Mouse (Mus musculus) hindbrain, embryonic 14.5 days (tissue): ENCODE data around the gene Il22ra2. TPM values are rescaled to one million over a fixed set of nuclear protein-coding genes. Genes with fewer than 3 reads are reported as not detected.
"Not testable (repeated sequence)": the region's sequence is repeated elsewhere in the genome, so short reads cannot be mapped to it uniquely, and the experiment has no call there.

Experiments used
- ATAC-seq: fragments of 200-750 bp; cut with Nextera tagmentation; 2 replicates; pipeline ENCODE4 v1.8.0; 2017; ENCODE audit warnings: moderate number of reproducible peaks, mild to moderate bottlenecking, moderate TSS enrichment, moderate library complexity; ENCODE audit not compliant: low FRiP score
- DNase-seq: peaks from one replicate; pipeline ENCODE4 v3.0.0-alpha.2; 2015; ENCODE audit warnings: low spot score
- H3K27ac ChIP-seq: fragments of 300-500 bp; sonication (generic); 2 replicates; pipeline ENCODE4 v1.5.1; 2014; ENCODE audit warnings: mild to moderate bottlenecking, moderate library complexity
- H3K27me3 ChIP-seq: fragments of 300-500 bp; sonication (generic); 2 replicates; pipeline ENCODE4 v1.6.1; 2014; ENCODE audit warnings: mild to moderate bottlenecking, low read length, mixed read lengths; ENCODE audit not compliant: control insufficient read depth, insufficient read depth
- H3K36me3 ChIP-seq: fragments of 300-500 bp; sonication (generic); replicated peaks from 2 replicates; pipeline ENCODE4 v1.6.1; 2014; ENCODE audit not compliant: control insufficient read depth, insufficient read depth
- H3K4me1 ChIP-seq: fragments of 300-500 bp; sonication (generic); replicated peaks from 2 replicates; pipeline ENCODE4 v1.6.1; 2014; ENCODE audit warnings: antibody characterized with exemption, low read length, mixed read lengths; ENCODE audit not compliant: control insufficient read depth, insufficient read depth
- H3K4me2 ChIP-seq: fragments of 300-500 bp; sonication (generic); replicated peaks from 2 replicates; pipeline ENCODE4 v1.6.1; 2014; ENCODE audit warnings: mild to moderate bottlenecking, moderate library complexity
- H3K4me3 ChIP-seq: fragments of 300-500 bp; sonication (generic); replicated peaks from 2 replicates; pipeline ENCODE4 v1.5.1; 2014; ENCODE audit warnings: mild to moderate bottlenecking, low read length
- H3K9ac ChIP-seq: fragments of 300-500 bp; sonication (generic); 2 replicates; pipeline ENCODE4 v1.6.1; 2014
- H3K9me3 ChIP-seq: fragments of 300-500 bp; sonication (generic); 2 replicates; pipeline ENCODE4 v1.6.1; 2016; ENCODE audit warnings: low read length; ENCODE audit not compliant: control insufficient read depth
- WGBS: fragments of 180-500 bp; shearing (Covaris S2); extraction: QIAGEN DNeasy Blood & Tissue Kit; methylation state at CpG from one replicate; pipeline ENCODE4 v1.1.7; 2014; 5-methylcytosine and 5-hydroxymethylcytosine counted together
- polyA plus RNA-seq: library from polyadenylated mRNA; unstranded; fragments of >200 nt; fragmentation: Nextera tagmentation; extraction: Ambion mirVana; gene quantifications from 2 replicates; pipeline ENCODE4 v1.2.1, GENCODE M21; 2014

Il22ra2 gene
- polyA plus RNA-seq, 1 experiment from 2014 or later, result not detected

DNA sequence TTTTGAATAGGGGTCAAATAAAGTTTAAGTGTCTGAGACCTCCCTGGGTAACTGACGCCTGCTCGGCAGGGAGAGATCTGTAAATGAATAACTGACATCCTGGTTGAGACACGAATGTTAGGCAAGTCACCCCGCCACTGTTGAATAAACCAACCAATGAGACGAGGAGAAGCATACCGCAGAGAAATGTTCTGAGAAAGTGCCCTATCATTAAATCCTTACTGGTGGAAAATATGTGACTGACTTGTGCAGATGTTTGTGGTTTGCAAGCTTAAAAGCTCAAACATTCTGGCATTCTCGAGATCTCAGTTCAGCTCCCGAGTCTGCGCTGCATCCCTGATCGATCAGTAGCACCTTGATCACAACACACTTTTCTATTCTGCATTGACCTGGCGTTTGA lies 23.7 kb upstream of the Il22ra2 start:
- no peak overlapping the region for H3K4me3 ChIP-seq
- no peak overlapping the region for H3K27ac ChIP-seq
- ATAC-seq (no peak), DNase-seq (no peak)
- H3K27me3 ChIP-seq, result no peaks in the 10 kb centered on the region
- WGBS, result 83% methylated on average over 11 of the region's 11 CpGs
- peaks cover 5% of the 10 kb centered on the region; the same call in 1 of the 2 replicates for H3K36me3 ChIP-seq
- no peak overlapping the region for H3K4me2 ChIP-seq
- no peak overlapping the region for H3K9ac ChIP-seq
- H3K4me1 ChIP-seq, result no peaks in the 10 kb centered on the region; the same call in 1 of the 2 replicates
- H3K9me3 ChIP-seq, result no peaks in the 10 kb centered on the region

DNA sequence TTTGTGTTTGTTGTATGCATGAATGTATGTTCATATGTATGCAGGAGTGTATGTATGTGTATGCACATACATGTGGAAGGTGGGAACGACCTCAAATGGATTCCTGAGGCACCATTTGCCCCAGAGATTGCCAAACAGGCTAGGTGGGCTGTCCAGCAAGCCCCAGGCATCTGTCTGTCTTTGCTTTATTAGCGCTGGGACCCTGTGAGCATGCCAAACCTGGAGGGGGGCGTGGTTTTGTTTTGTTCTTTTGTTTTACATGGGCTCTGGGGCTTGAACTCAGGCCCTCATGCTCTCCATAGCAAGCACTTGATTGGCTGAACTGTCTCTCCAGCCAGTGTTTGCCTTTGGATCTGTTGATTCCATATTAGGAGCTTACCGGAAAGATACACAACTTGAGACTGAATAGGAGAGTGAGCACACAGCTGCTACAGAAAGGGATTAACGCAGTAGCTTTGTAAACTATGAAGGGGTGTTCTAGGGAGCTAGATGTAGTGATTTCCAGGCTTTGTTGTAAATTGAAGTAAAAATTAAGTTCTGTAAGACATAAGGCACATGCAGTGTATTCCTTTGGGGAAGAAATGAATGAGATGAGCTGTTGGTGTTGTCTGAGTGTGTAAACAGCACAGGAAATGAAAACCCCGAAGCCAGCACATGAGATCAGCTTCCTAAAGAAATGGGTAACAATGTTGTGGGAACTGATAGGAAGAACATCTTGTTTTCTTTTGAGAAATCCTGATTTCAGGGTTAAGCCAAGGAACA lies 22.3 kb upstream of the Il22ra2 start:
- Histone ChIP-seq H3K36me3 (peaks cover 10% of the 10 kb centered on the region), H3K9me3 (no peaks in the 10 kb centered on the region), H3K9ac (no peak overlapping the region), H3K4me3 (no peak overlapping the region), H3K27ac (no peak overlapping the region), H3K4me1 (no peaks in the 10 kb centered on the region), H3K4me2 (no peak overlapping the region), H3K27me3 (no peaks in the 10 kb centered on the region)
- ATAC-seq (no peak), DNase-seq (no peak)
- 69% methylated on average over 6 of the region's 6 CpGs for WGBS

DNA sequence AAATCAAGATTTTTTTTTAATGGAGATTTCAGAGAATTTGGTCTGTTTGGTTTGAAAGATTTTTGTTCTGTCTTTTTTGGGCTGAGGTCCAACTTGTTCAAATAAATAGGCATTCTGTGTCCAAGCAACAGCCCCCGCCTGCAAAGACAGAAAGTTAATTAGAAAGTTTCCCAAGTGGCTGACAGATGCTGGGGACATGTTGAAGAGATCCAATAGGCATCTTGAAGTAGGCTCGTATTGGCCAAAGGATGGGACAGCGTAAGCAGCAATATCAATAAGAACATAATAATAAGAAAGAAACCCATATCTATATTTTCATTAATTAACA lies 21.7 kb upstream of the Il22ra2 start:
- Histone ChIP-seq H3K4me1 (no peaks in the 10 kb centered on the region), H3K4me2 (no peak overlapping the region), H3K4me3 (no peak overlapping the region), H3K9ac (no peak overlapping the region), H3K9me3 (no peaks in the 10 kb centered on the region), H3K36me3 (peaks cover 13% of the 10 kb centered on the region), H3K27me3 (no peaks in the 10 kb centered on the region), H3K27ac (no peak overlapping the region)
- 71% methylated on average over 3 of the region's 3 CpGs for WGBS
- DNase-seq (no peak), ATAC-seq (no peak)

DNA sequence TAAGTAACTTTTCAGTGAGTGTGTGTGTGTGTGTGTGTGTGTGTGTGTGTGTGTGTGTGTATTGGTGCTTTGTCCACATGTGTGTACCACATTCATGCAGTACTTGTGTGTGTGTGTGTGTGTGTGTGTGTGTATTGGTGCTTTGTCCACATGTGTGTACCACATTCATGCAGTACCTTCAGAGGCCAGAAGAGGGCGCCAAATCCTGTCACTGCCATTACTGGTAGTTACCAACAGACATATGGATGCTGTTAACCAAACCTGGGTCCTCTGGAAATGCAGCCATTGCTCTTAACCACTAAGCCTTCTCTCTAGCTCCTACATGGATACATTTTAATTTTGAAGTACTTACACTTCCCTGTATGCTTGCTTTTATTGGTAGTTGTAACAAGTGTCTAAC lies 20.3 kb upstream of the Il22ra2 start:
- WGBS, result 15% methylated on average over 1 of the region's 1 CpGs
- not testable (repeated sequence) for H3K27me3 ChIP-seq, H3K9me3 ChIP-seq, H3K27ac ChIP-seq, DNase-seq, H3K4me1 ChIP-seq, H3K4me3 ChIP-seq, H3K4me2 ChIP-seq, ATAC-seq, H3K9ac ChIP-seq
- peaks cover 17% of the 10 kb centered on the region for H3K36me3 ChIP-seq

DNA sequence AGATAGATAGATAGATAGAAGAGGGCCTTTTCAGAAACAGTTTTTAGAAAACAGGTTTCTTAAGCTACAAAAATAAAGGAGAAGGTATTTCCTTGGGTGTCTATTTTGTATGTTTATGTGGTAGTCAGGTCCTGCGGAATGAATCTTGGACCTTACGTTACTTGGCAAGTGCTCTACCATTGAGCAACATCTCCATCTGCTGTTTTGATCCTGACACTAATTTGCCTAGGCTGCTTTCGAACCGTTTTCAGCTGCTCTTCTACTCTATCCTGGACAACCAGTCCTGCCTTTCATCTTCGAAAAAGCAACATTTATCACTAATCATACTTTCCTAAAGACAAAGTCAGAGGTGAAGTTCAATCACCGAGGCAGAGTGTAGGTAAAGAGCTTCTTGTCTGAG lies 18.6 kb upstream of the Il22ra2 start:
- Histone ChIP-seq H3K4me3 (no peak overlapping the region), H3K27me3 (no peaks in the 10 kb centered on the region), H3K36me3 (peaks cover 17% of the 10 kb centered on the region), H3K4me2 (no peak overlapping the region), H3K9ac (no peak overlapping the region), H3K27ac (no peak overlapping the region), H3K9me3 (no peaks in the 10 kb centered on the region), H3K4me1 (no peaks in the 10 kb centered on the region)
- 97% methylated on average over 6 of the region's 6 CpGs for WGBS
- no peak for ATAC-seq
- DNase-seq, result no peak

DNA sequence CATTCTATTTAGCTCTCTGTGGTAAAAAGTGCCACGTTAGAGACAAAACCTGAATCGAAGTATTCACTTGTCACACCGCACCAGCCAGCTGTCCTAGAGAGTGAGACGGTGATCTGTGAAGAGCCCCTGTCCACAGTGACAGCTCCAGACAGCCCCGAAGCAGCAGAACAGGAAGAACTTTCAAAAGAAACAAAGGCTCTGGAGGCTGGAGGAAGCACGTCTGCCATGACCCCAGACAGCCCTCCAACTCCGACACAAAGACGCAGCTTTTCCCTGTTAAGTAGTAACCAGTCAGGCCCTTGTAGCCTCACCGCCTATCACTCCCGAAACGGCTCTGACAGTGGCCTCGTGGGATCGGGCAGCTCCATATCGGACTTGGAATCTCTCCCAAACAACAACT lies 12.7 kb upstream of the Il22ra2 start:
- Histone ChIP-seq H3K4me3 (no peak overlapping the region), H3K27ac (no peak overlapping the region), H3K36me3 (peaks cover 11% of the 10 kb centered on the region; the same call in 1 of the 2 replicates), H3K27me3 (no peaks in the 10 kb centered on the region), H3K4me2 (no peak overlapping the region), H3K9ac (no peak overlapping the region), H3K9me3 (no peaks in the 10 kb centered on the region), H3K4me1 (no peaks in the 10 kb centered on the region)
- DNase-seq (no peak), ATAC-seq (no peak)
- WGBS, result 31% methylated on average over 14 of the region's 14 CpGs

DNA sequence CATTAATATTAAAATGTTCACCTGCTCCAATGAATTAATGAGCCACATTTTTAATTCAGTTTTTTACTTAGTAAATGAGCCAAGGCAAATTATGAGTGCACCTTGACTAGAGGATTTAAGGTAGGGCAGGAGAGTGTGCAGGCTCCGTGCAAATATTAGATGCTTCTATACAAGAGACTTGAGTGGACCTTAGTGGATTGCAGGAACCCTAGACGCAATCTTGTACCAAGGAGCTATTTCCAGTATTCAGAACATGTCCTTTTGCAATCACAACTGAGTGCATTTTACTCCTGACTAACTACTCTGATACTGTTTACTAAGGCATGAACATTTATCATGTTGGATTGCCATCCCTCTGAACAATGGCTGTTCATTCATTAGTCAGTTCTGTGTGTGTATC lies 10.2 kb upstream of the Il22ra2 start:
- DNase-seq (no peak), ATAC-seq (no peak)
- no peaks in the 10 kb centered on the region for H3K27me3 ChIP-seq
- H3K36me3 ChIP-seq, result no peaks in the 10 kb centered on the region; the same call in 1 of the 2 replicates
- no peak overlapping the region for H3K4me2 ChIP-seq
- no peaks in the 10 kb centered on the region for H3K9me3 ChIP-seq
- no peak overlapping the region for H3K9ac ChIP-seq
- no peak overlapping the region for H3K27ac ChIP-seq
- no peak overlapping the region for H3K4me3 ChIP-seq
- H3K4me1 ChIP-seq, result no peaks in the 10 kb centered on the region
- 54% methylated on average over 2 of the region's 2 CpGs for WGBS

DNA sequence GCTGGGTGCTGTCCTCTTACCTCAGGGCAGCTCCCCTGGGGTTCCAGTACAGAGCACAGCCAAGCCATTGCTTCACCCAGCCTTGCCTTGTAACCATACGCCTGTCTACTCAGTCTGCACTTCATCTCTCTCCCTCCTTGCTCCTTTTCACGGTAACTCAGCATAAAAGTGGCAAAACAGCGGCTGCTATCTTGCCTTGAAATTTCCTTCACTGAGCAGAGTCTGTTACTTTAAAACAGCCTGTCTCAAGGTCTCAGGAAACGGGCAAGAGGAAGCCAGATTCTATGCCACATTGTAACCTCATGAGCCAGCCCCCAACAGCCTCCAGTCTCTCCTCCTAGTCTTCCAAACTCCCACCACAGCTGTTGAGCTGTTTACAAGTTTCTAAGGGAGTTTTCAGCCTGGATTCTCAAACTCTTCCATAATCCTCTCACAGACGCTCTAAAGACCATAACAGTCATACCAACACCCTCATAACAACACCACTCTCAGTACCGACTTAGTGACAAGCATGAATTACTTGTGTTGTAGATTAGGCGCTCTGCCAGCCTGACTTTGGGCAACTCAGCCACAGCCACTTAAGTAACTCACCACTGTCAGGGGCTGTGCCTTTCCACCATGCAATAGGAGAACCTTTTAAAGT lies 8.6 kb upstream of the Il22ra2 start:
- DNase-seq, result no peak
- WGBS, result 72% methylated on average over 7 of the region's 7 CpGs
- H3K4me1 ChIP-seq, result no peaks in the 10 kb centered on the region
- H3K36me3 ChIP-seq, result no peaks in the 10 kb centered on the region
- no peak for ATAC-seq
- no peak overlapping the region for H3K27ac ChIP-seq
- no peak overlapping the region for H3K4me3 ChIP-seq
- H3K9me3 ChIP-seq, result no peaks in the 10 kb centered on the region
- no peak overlapping the region for H3K4me2 ChIP-seq
- no peak overlapping the region for H3K9ac ChIP-seq
- no peaks in the 10 kb centered on the region for H3K27me3 ChIP-seq

DNA sequence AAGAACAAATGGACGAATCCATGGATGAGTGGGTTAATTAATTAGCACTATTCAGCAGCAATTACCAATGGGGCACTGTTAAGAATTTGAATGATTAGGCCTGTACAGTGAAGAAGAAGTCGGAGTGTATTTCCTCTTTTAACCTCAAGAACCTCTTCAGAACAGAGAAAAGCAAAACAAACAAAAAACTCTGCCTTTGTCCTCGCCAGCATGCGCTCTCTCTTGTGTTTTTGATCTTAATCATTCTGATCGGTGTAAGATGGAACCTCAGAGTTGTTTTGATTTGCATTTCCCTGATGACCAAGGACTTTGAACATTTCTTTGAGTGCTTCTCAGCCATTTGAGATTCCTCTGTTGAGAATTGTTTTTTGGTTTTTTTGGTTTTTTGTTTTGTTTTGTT lies 2.1 kb upstream of the Il22ra2 start:
- 60% methylated on average over 5 of the region's 5 CpGs for WGBS
- Histone ChIP-seq H3K4me3 (no peak overlapping the region), H3K4me1 (no peaks in the 10 kb centered on the region), H3K9ac (no peak overlapping the region), H3K9me3 (no peaks in the 10 kb centered on the region), H3K27ac (no peak overlapping the region), H3K27me3 (no peaks in the 10 kb centered on the region), H3K4me2 (no peak overlapping the region), H3K36me3 (no peaks in the 10 kb centered on the region)
- DNase-seq, result no peak
- no peak for ATAC-seq
